Mouse (Mus musculus) left cerebral cortex, adult 2 months (tissue): ENCODE measurements around the gene Gm5617. TPM values are rescaled to one million over a fixed set of nuclear protein-coding genes. Genes with fewer than 3 reads are reported as not detected.
A peak's percentile ranks its signal among the peaks of the same experiment; 100 is the strongest.

Source experiments
- DNase-seq, 2 experiments: peaks; one replicate each; pipeline ENCODE4 v3.0.0; 2021 to 2022; ENCODE audit warnings: low spot score in 2 of 2, mixed read lengths in 1 of 2; ENCODE audit errors: extremely low spot score in 1 of 2
- H3K27ac ChIP-seq: fragments of 200-600 bp; 2 replicates; pipeline ENCODE4 v1.8.1; 2022
- H3K4me3 ChIP-seq: fragments of 200-600 bp; 2 replicates; pipeline ENCODE4 v1.8.1; 2022
- CTCF ChIP-seq: fragments of 200-600 bp; IDR thresholded peaks from 2 replicates; pipeline ENCODE4 v1.8.1; 2022; ENCODE audit warnings: antibody characterized with exemption, mild to moderate bottlenecking, moderate library complexity
- intact Hi-C: fragments of 180-260 bp; cut with DNase I; formaldehyde crosslinking; loops from one replicate; pipeline ENCODE4 v1.15.1; 2025
- total RNA-seq, 2 experiments: library from RNA; stranded (reverse); gene quantifications; 2 replicates each; pipeline ENCODE4 v1.2.3; 2021

Gene Gm5617
- total RNA-seq, 2 experiments from 2014 or later = 9.3 to 9.4 TPM

DNA sequence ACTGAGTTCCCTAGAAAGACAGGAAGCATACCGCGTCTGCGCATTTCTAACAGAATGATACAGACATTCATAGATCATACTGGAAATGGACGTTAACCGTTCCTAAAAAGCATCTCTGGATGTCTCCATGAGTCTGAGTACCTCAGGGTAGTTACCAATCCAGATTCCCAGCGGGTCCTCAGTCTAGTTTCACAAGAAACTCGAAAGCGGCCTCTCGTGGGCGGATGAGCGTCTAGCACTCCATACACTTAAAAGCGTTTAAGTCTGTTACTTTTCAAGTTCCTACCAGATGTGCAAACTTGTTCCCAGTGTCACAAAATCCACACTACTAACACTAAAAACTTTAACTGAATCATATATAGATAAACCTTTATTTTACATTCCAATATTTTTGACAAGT lies 22.1 kb upstream of the Gm5617 start:
- no peak for DNase-seq
- no peak overlapping the region for H3K4me3 ChIP-seq
- H3K27ac ChIP-seq = no peak overlapping the region
- intact Hi-C loops = no loop called here
- peak; percentile 20; the same call in 1 of the 2 replicates for TF ChIP-seq CTCF

DNA sequence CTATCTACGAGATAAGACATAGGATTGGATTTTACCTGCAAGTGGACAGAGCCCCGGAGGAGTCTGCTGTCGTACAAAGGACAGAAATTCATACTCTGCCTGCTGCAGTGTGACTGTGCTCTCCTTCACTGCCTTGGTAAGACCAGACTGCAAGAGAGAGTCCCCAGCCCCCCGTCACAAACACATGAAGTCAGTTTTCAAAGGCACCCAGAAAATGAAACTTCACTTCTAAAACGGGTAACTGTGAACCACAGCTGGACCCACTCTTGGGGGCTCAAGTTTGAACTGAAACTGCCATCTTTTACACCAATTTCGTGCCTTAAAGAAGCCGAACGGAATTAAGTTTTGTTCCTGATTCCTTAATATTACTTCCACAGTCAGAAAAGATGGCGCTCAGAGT lies 20.9 kb upstream of the Gm5617 start:
- no peak for TF ChIP-seq CTCF
- intact Hi-C loops = no loop called here
- no peak overlapping the region for H3K27ac ChIP-seq
- H3K4me3 ChIP-seq = no peak overlapping the region
- no peak for DNase-seq

DNA sequence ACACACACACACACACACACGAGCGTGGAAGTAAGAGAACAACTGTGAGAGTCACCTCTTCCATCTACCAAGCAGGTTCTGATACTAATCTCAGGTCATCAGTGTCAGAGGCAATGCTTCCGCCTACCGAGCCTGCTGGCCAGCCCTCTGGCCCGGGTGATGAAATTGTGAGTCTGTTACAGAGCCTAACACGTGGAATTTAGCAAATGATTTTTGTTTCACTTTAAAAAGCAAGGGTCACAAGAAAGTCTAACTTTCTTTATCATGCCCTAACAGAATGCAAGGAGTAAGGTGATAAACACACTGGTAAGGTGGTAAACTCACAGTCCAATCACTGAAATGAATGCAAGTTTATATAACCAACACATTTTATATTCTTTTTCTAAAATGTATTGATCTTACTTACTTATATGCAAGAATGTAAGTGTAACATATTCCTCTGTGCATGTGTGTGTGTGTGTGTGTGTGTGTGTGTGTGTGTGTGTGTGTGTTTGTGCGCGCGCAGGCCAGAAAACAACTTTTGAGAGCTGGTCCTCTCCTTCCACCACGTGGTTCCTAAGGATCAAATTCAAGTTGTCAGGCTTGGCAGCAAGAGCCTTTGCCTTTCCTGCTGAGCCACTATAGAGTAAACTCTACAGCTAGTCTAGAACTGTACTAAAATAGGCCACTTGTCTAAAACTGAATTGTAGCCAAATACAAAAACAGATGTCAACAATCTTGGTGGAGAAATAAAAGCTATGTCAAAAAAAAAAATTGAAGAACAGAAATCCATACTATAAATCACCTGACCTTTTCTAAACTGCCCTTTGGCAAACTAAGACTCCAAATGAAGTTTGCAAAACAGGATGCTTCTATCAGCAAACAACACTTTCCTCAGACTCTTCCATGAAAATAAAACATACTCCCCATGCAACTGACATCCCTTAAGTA lies 18.7 kb upstream of the Gm5617 start:
- intact Hi-C loops = no loop called here
- H3K27ac ChIP-seq = no peak overlapping the region
- DNase-seq = no peak
- no peak for TF ChIP-seq CTCF
- no peak overlapping the region for H3K4me3 ChIP-seq

DNA sequence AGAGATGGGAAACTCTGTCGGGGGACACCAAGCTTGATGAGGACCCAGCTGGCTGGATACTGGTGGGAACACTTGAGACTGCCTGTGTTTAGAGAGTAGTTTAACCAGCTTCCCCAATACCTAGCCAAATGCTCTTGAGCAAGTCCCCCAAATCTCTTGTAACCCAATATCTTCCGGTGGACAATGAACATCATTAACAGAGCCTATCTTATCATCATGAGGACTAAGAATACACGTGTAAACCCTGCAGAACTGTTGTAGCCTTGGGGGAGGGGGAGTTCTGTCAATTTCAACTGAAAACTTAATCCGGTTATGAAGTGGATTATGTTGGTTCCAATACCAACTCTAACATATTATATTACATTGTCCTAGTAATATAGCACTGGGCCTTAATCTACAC lies 16.4 kb upstream of the Gm5617 start:
- no peak overlapping the region for H3K27ac ChIP-seq
- no peak overlapping the region for H3K4me3 ChIP-seq
- no peak for TF ChIP-seq CTCF
- intact Hi-C loops = no loop called here
- no peak for DNase-seq

DNA sequence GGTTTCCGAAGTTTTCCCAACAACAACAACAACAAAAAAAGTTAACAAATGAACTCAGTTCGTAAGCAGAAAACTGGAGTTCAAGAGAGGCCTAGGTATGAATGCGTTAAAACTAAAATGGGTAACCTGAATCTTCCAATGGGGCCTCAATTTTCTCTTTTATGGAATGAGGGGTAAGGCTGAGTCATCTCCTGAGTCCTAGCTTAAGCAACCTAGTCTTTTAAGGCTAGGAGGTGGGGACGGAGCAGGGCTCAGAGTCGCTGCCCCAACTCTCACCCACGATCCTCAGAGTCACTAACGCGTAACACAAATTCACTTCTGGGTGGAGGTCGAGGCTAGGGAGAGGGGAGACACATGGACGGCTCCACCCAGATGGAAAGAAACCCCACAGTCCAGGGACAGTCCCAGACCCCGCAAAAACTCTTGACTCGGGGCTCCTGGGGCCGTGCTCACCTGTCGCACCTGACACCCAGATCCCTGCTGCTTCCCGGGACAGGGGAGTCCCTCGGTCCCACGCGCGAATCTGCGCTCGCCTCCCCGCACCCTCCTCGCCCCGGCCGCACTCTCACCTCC lies 15.3 kb upstream of the Gm5617 start:
- Histone ChIP-seq H3K4me3 (peak overlapping the region; percentile 84), H3K27ac (peak overlapping the region; percentile 83)
- intact Hi-C loops = loop anchor here (1.0 kb wide), 1 partner anchor 15 kb away; the partner anchor contains the start of genes Gm5617 and Rbm7
- TF ChIP-seq CTCF = no peak
- no peak for DNase-seq

DNA sequence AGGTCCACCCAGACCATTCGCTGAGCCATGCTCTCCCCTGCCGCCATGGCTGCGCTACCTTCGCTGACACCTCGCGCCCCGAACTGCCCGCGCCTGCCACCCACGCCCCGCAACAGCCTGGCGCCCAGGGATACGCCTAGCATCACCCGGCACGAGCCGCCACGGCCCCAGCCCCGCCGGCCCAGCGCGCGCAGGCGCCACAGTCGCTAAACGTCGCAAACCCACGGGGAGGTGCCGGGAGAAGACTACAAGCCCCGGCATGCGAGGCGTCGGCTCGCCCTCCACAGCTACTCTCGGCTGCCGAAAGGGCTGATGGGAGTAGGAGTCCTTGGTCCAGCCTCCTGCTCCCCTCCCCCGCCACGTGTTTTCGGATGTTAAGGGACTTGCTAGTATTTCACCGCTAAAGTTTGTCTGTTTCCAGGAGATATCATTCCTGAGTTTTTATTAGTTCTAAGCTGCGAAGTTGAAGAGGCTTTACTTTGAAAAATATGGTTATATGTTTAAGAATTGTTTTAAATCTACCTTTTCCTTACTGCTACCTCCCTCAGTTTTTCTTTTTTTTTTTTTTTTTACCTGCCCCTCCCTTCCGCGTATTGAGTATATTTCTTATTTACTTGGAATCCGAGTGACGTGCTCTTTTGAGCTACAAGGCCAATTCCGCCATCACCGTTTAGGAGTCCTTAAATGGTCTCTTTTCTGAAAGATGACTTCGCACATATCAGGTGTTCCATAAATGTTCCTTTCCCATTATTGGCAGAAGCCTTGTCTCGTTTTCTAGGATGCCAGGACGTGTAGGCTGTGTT lies 14.6 kb upstream of the Gm5617 start, which contains the start of gene Rexo2:
TSS of gene Rexo2 (minus strand) at position 213 of the 803 bp plus-strand sequence.
- DNase-seq = peak; percentile 95
- H3K27ac ChIP-seq = peak within 1 kb of the TSS; percentile 83
- intact Hi-C loops = loop anchor here (1.0 kb wide), 1 partner anchor 15 kb away; the partner anchor contains the start of genes Gm5617 and Rbm7

DNA sequence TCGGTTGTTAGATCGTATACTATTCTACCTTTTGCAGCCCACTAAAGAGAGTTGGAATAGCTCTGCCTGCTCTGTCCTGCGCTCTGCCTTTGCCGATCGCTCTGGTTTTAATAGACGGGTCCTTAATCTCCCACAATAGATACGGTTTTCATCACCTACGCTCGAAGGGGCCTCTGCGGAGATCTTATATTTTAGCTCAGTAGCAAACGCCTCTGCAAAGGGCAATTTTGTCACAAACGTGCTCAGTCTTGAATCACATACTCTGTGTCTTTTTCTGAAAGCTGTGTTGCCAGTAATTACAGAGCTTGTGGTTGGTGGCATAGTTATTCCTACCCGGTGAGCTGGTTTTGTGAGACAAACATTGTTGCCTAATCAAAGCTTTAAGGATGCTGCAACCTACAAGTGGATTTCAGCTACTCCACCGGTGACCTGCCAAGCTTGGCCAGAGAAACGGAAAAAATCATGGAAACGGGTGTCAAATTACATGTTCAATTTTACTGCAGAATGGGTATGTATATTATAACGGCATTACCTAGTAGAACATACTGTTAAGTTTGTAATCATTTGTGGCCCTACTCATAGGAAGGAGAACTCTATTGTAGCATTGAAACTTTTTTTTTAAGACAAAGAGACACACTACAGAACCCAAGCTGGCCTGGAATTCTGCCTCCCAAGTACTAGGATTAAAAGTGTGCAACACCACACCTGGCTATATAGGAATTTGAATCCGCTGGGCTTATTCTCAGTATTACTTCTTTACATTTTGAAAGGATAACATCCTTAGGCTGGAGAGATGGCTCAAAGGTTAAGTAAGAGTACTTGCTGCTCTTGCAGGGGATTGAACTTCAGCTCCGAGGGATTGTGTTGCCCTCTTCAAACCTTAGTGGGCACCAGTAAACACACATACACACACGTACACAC lies 13.8 kb upstream of the Gm5617 start:
- intact Hi-C loops = no loop called here
- TF ChIP-seq CTCF = no peak
- peak overlapping the region; percentile 84 for H3K4me3 ChIP-seq
- no peak overlapping the region for H3K27ac ChIP-seq
- DNase-seq = no peak

More for the DNA sequence above, 14.6 kb upstream of the Gm5617 start, which contains the start of gene Rexo2:
- H3K4me3 ChIP-seq = peak within 1 kb of the TSS; percentile 84
- no peak for TF ChIP-seq CTCF

DNA sequence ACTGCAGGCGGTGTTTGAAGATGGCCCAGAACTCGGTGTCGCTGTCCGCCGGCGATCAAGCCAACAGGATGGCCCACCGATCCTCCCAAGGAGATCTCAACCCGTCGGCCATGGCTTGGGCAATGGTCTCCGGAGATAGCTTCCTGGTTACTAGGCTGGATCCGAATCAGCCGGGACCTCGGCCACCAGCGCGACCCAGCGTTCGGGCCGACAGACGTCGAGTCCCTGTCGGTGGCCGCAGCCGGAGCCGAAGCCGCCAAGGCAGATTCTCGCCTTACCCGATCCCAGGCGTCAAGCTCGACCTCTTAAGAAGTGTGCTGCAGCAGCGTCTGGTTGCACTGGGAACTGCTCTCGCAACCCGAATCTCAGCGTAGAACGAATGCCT lies 298 bp downstream of the Gm5617 start:
- DNase-seq = no peak
- peak overlapping the region; percentile 93 for H3K4me3 ChIP-seq
- peak overlapping the region; percentile 98 for H3K27ac ChIP-seq
- no peak; the same call in 1 of the 2 replicates for TF ChIP-seq CTCF
- intact Hi-C loops = loop anchor here (1.0 kb wide), 2 partner anchors 15 to 64 kb away; partner anchors contain the start of gene Rexo2

- Histone ChIP-seq H3K27ac (no peak overlapping the region), H3K4me3 (no peak overlapping the region)
- DNase-seq = no peak
- TF ChIP-seq CTCF = no peak
- intact Hi-C loops = no loop called here
These were observed 6.0 kb downstream of the Gm5617 start for GRCm38 (mm10) chr9:48501192-48501591.

DNA sequence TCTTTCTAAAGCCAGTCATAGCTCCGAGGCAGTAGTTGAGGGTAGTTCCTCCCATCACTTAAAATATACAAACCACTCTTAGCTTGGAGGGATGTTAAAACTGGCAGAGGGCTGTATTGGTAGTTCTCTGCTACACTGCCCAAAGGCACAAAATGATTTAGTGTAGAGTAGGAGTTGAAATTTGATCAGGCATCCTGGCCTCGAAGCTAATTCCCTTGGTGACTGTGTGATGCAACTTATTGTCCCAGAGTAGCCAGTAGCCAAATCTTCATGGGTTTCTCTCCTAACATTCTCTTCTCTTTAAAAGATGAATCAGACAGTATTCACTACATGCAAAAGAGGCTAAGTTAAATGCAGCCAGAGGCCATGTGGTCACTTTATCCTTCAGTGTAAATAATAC lies 7.8 kb downstream of the Gm5617 start:
- no peak overlapping the region for H3K4me3 ChIP-seq
- no peak for DNase-seq
- no peak for TF ChIP-seq CTCF
- intact Hi-C loops = no loop called here
- H3K27ac ChIP-seq = no peak overlapping the region
